Mouse (Mus musculus) WW6 (cell line): Measurements from ENCODE around the gene Prkcz.
"Not testable (repeated sequence)": the region's sequence is repeated elsewhere in the genome, so short reads cannot be mapped to it uniquely, and the experiment has no call there.

Experiments
- DNase-seq: peaks from one replicate; pipeline ENCODE4 v3.0.0-alpha.2; 2013; ENCODE audit warnings: low read depth, low spot score

Gene Prkcz

GRCm38 (mm10) chr4:155283001-155283503 lies 78.1 kb downstream of the Prkcz start:
- DNase-seq: no peak

DNA sequence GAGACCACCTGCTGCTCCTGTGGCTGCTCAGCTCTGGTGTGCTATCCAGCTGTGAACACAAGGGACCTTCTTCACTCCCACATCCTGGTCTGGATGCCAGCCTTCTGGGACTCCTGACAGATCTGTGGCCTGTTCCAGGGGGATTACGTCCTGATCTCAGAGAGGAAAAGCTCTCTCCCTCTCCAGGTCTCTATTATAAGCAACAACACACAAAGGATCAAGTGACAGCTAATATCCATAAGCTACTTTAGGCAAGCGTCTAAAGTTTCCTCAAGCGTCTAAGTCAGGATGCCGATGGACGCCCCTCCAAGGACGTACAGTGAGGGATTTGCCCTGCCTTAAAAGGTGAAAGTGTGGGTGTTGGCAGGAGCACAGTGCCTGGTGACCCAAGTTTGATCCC lies 78.9 kb downstream of the Prkcz start:
- no peak for DNase-seq

- DNase-seq: no peak
These were observed 79.5 kb downstream of the Prkcz start for GRCm38 (mm10) chr4:155281652-155282051.

- DNase-seq: no peak
These were observed 79.9 kb downstream of the Prkcz start for GRCm38 (mm10) chr4:155281227-155281626.

- DNase-seq: no peak
These were observed 80.4 kb downstream of the Prkcz start for GRCm38 (mm10) chr4:155280768-155281121.

- no peak for DNase-seq
These were observed 81.0 kb downstream of the Prkcz start for GRCm38 (mm10) chr4:155279926-155280767.

DNA sequence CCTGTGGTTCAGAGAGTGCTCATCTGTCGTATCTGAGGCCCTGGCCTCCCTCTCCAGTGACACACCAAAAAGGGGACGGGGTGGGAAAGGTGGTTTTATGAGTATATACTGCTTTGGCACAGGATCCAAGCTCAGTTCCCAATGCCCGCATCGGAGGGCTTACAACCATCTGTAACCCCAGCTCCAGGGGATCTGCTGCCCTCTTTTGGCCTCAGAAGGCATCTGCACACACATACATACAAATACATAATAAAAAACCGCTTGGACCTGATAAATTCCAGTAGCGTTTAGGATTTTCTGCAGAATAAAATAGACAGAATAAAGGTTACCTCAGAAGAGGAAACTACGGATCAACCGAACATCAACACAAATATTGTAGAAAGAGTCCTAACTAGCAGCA lies 82.1 kb downstream of the Prkcz start:
- DNase-seq: no peak

- DNase-seq: no peak
These were observed 83.2 kb downstream of the Prkcz start for GRCm38 (mm10) chr4:155277963-155278362.

- no peak for DNase-seq
These were observed 86.3 kb downstream of the Prkcz start for GRCm38 (mm10) chr4:155274851-155275250.

DNA sequence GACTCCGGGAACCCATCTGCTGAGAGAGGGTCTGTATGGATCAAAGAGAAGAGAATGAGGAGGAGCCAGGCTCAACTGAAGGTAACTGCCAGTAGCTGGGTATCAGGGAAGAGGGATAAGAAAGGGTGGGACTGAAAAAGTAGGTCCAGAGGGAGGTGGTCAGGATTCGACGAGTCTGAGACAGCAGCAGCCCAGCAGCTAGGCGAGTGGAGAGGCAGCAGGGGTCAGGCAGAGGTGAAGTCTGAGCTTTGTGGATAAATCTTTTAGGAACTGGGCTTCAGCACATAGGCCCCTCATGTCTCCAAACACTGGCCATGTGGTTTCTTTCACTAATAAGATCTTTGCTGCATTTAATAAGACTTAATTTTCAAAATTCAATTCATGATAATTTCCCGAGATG lies 86.7 kb downstream of the Prkcz start:
- DNase-seq: no peak

GRCm38 (mm10) chr4:155268382-155268781 lies 92.8 kb downstream of the Prkcz start:
- no peak for DNase-seq

DNA sequence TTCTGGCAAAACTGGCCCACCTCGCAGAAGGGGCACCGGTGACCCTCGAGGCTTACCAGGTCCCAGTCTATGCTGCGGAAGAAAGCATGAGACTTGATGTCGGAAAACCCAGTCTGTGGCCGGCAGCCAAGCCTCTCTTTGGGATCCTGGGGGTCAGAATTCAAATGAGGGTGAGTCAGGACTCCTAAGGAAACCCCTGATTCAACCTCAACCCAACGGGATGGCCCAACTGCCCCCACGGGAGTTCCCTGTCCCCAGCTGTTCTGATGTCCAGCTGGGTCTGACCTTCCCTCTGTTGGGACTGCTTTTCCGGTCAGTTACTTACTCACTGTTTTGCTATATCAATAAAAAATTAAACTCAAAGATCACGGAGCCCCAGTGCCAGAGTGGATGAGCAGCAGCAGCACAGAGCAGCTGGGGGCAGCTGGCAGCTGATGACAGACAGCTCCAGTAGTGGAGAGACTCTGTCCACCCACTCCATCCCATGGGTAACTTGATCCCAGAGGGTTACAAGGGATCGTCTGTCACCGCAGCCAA lies 93.5 kb downstream of the Prkcz start:
- no peak for DNase-seq

GRCm38 (mm10) chr4:155267047-155267543 lies 94.1 kb downstream of the Prkcz start:
- no peak for DNase-seq

DNA sequence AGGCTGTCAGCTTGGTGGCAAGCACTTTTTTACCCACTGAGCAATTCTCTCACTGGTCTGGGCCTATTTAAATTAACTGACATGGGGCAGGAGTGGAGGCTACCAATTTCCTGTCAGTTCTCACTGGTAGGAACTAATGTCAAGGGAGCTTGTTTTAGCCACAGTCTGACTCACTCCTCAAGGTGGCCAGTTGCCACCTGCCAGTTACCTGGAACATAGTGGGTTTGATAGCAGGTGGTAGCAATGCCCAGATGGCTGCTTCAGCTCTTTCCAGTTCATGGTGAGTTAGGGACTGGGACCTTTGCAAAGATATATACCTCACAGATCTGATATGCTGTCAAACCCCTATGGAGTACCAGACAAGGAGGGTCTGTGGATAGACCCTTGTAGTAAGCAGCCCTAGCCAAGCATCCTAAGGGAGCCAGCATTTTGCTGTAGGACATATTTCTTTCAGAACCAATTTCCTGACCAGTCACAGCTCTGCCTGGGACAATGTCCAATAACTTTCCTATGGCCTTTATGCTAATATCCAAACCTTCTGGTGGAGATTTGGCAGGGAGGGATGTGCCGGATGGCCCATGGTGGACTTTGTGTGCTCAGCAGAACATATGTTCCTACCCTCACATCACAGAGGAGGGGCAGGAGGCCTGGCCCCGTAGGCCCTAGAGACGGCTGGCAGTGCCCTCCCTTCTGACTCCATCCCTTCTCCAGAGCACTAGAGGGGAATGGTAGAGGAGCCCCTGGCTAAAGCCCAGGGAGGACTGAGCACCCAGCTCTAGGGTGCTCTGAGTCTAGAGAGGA lies 96.4 kb downstream of the Prkcz start:
- DNase-seq: no peak

DNA sequence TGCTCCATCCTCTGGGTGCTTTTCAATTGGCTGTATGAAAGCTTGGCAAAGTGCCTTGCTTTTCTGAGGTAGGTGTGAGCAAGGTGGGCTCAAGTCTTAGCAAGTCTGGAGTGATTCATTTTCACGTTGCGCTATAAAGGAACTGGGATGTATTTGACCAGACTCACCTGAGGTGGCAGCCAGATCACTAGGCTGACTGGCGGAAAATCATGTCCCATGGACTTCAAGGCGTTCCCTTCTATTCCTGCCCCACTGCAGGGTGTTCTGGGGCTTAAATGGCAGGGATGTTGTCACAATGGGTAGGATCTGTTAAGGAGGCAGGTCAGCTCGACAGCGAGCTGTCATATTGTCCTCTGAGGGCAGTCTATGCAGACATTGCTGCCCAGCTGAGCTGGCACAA lies 108.9 kb downstream of the Prkcz start:
- no peak for DNase-seq

DNA sequence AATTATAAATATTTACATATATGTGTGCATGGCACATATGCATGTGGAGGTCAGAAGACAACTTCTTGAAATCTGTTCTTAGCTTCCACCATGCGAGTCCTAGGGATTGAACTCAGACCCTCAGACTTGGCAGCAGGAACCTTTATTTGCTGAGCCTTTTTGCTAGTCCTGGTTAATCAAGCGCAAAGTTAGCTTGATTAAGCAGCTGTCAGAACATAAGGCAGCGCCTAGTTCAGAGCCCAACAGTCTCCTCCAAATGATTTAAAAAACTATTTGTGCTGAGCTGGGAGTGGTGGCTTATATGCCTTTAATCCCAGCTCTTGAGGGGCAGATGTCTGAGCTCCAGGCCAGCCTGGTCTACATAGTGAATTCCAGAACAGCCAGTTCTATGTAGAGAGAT lies 110.0 kb downstream of the Prkcz start:
- DNase-seq: no peak

DNA sequence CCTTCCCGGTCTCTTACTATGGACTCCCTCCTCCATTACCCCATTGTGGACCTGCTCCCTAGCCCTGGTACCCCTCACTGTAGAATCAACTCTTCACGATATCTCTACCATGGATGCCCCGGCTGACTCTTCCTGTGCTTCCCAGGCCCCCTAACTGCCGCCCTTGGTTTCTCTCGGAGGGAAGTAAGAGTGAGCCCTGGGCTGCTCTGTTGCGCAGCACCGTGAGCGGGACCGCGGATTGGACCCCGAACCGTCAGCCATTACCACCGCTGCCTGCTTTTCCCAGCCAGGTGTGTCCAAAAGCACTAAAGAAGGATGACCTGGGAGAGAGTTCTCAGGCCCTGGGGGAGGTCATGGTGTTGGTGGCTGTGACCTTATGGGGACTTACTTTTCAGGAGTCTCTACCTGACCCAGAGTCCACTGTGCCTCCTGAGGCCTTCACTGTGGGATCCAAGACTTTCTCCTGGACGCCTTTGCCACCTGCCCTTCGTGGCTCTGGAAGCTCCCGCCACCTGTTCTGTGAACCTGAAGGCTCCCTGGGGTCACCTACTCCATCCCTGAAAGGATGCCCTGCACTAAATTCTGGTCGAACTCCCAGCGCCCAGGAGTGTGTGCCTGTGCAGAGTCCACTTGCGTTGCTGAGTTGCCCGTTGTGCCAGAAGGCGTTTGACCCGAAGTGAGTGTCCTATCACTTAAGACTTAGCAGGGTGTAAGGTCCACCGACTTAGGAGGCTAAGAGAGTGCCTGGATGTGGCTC lies 110.6 kb downstream of the Prkcz start:
- no peak for DNase-seq

- DNase-seq: peak; percentile 75
These were observed 111.4 kb downstream of the Prkcz start, which contains the start of gene Faap20 for GRCm38 (mm10) chr4:155249648-155250351. Gene Faap20, plus strand, starts transcription at chr4:155249802.

- peak; percentile 87 for DNase-seq
These were observed 111.9 kb downstream of the Prkcz start for GRCm38 (mm10) chr4:155249257-155249647.

DNA sequence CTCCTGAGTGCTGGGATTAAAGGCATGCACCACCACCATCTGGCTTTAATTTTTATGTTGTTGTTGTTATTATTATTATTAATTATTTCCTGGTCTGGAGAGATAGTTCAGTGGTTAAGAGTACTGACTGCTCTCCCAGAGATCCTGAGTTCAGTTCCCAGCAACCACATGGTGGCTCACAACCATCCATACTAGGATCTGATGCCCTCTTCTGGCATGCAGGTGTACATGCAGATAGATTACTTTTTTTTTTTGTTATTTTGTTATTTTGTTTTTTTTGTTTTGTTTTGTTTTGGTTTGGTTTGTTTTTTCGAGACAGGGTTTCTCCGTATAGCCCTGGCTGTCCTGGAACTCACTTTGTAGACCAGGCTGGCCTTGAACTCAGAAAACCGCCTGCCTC lies 113.1 kb downstream of the Prkcz start:
- not testable (repeated sequence) for DNase-seq

DNA sequence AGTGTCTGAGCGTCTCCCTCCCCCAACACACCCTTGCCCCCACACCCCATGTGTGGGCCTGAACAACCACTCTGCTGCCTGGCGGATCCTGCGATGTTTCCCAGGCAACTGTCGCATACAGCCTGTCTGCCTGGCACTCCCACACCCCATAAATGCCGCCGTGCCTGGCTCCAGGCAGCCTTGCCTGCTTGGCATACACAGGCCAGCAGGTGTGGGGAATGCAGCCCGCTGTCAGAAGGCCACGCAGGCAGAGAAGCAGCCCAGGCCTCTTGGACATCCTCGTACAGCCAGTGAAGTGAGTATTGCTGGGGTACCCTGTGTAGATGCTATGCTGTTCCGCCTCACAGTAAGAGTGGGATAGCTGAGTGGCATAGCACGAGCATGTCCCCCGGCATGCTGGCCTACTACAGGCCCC lies 114.5 kb downstream of the Prkcz start:
- no peak for DNase-seq
